Mouse (Mus musculus): ENCODE data around the gene Ralgps2.

- TF ChIP-seq CTCF (IDR thresholded peaks at IDR 0.05; ENCODE audit: borderline replicate concordance, insufficient read depth, low read depth, low read length) (no peak), POLR2A (IDR thresholded peaks at IDR 0.05; ENCODE audit: borderline replicate concordance, insufficient read depth, low read length) (no peak)
These were observed 92.3 kb downstream of the Ralgps2 start for GRCm38 (mm10) chr1:156847098-156847497.
